Mouse (Mus musculus) embryonic stem cell, embryonic (primary cell): ENCODE measurements around the gene Sarnp.

Source experiments
- CTCF ChIA-PET, 4 experiments: fragments of 300-600 bp in 2 of 4; fragments of 350-600 bp in 2 of 4; sonication (Branson Sonifier 250); formaldehyde crosslinking; loops; one replicate each; lab custom pipeline; 2022; ENCODE audit warnings: inconsistent platforms in 2 of 4; lab: Charles Lee
- POLR2A ChIA-PET, 4 experiments: fragments of 300-600 bp in 2 of 4; fragments of 350-600 bp in 2 of 4; sonication (Branson Sonifier 250); formaldehyde crosslinking; loops; one replicate each; lab custom pipeline; 2022; ENCODE audit warnings: antibody characterized with exemption in 4 of 4, inconsistent platforms in 1 of 4; lab: Charles Lee

Sarnp gene

GRCm38 (mm10) chr10:128804271-128805091 is 12.7 kb upstream of the Sarnp start, which contains the start of gene Tmem198b:
Gene Tmem198b, minus strand, starts transcription at chr10:128804370.
- POLR2A ChIA-PET, result interaction anchor here (0.5 to 4.7 kb wide), 112 partner anchors 9 to 1469 kb away, joined by 3 to 41 read pairs (median 5); partner anchors contain the start of genes Ormdl2 (in 4 of the 4), Pym1 (in 3 of the 4), Bloc1s1 (in 2 of the 4) and Cdk2 (in 2 of the 4)

GRCm38 (mm10) chr10:128805092-128806000 is 11.8 kb upstream of the Sarnp start:
- POLR2A ChIA-PET, result interaction anchor here (0.5 to 4.7 kb wide), 126 partner anchors 8 to 537 kb away, joined by 3 to 41 read pairs (median 4); partner anchors contain the start of genes Ormdl2 (in 4 of the 4), Pa2g4 (in 3 of the 4), Pym1 (in 3 of the 4) and Zc3h10 (in 3 of the 4)
- CTCF ChIA-PET, result interaction anchor here (0.5 to 1.8 kb wide), 28 partner anchors 15 to 1961 kb away, joined by 3 to 20 read pairs (median 3); partner anchors contain the start of genes Cnpy2 (in 1 of the 4), Dgka (in 1 of the 4), Esyt1 (in 1 of the 4) and Nabp2 (in 1 of the 4)

More at GRCm38 (mm10) chr10:128804271-128805091, 12.7 kb upstream of the Sarnp start, which contains the start of gene Tmem198b:
- CTCF ChIA-PET, result interaction anchor here in 3 of 4 experiments (0.6 to 1.8 kb wide), 20 partner anchors 16 to 1960 kb away, joined by 3 to 20 read pairs (median 4); partner anchors contain the start of genes Nabp2 (in 1 of the 3), Pym1 (in 1 of the 3) and Rnf41 (in 1 of the 3)

DNA sequence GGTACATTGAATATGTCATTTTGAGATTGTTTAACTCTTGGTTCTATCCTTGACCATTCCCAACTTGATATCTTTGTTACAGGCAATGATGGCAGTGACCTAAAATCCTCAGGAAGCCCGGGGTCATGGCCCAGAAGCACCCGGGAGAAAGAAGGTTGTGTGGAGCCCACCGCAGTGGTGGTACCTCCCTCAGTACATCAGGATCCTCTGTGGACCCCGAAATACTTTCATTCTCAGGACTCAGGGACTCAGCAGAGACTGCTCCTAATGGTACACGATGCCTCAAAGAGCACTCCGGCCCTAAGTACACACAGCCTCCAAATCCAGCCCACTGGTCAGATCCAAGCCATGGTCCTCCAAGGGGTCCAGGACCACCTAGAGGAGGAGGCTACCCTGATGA is 11.0 kb upstream of the Sarnp start:
- ChIA-PET CTCF (interaction anchor here (0.5 to 1.7 kb wide), 11 partner anchors 15 to 395 kb away, joined by 3 to 20 read pairs (median 4); partner anchors contain the start of genes Esyt1 (in 1 of the 4), Nabp2 (in 1 of the 4), Ormdl2 (in 1 of the 4) and Rnf41 (in 1 of the 4)), POLR2A (interaction anchor here (0.6 to 4.7 kb wide), 68 partner anchors 9 to 349 kb away, joined by 3 to 41 read pairs (median 6); partner anchors contain the start of genes Ormdl2 (in 4 of the 4), Pa2g4 (in 2 of the 4), Pym1 (in 2 of the 4) and Rab5b (in 2 of the 4))

DNA sequence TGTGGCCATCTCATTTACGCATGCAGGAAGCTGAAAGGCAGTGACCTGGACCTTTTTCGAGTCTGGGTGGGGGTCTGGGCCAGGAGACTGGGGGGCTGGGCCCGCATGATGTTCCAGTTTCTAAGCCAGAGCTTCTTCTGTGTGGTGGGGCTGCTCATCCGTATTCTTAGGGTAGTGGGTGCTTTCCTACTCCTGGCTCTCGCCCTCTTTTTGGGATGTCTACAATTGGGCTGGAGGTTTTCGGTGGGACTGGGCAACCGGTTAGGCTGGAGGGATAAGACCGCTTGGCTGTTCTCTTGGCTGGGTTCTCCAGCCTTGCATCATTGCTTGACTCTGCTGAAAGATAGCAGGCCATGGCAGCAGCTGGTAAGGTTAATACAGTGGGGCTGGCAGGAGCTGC is 10.1 kb upstream of the Sarnp start:
- POLR2A ChIA-PET, result interaction anchor here in 3 of 4 experiments (0.6 to 2.3 kb wide), 12 partner anchors 7 to 111 kb away, joined by 3 to 11 read pairs (median 4); partner anchors contain the start of genes Ormdl2 (in 2 of the 3), Cdk2 (in 1 of the 3), Pmel (in 1 of the 3) and Rab5b (in 1 of the 3)
- CTCF ChIA-PET, result interaction anchor here in 2 of 4 experiments (0.5 to 1.6 kb wide), 3 partner anchors 8 to 33 kb away, joined by 3 to 4 read pairs (median 4); partner anchors contain the start of gene Ormdl2 (in 1 of the 2)

- POLR2A ChIA-PET, result interaction anchor here in 2 of 4 experiments (0.5 to 4.3 kb wide), 24 partner anchors 9 to 311 kb away, joined by 3 to 41 read pairs (median 5); partner anchors contain the start of genes Dnajc14 (in 2 of the 2), Pym1 (in 2 of the 2), Tmem198b (in 2 of the 2) and Bloc1s1 (in 1 of the 2)
- CTCF ChIA-PET, result interaction anchor here in 1 of 4 experiments (0.5 to 1.5 kb wide), 2 partner anchors 15 to 77 kb away, joined by 3 to 4 read pairs; no protein-coding TSS in a partner anchor
These were observed 3.1 kb downstream of the Sarnp start for GRCm38 (mm10) chr10:128820217-128820616.

GRCm38 (mm10) chr10:128821358-128822056 is 4.4 kb downstream of the Sarnp start, which contains the start of gene Ormdl2:
Gene Ormdl2, minus strand, starts transcription at chr10:128821645.
- ChIA-PET POLR2A (interaction anchor here (0.6 to 4.3 kb wide), 54 partner anchors 7 to 518 kb away, joined by 3 to 41 read pairs (median 4); partner anchors contain the start of genes Dnajc14 (in 2 of the 4), Pym1 (in 2 of the 4), Rab5b (in 2 of the 4) and Tmem198b (in 2 of the 4)), CTCF (interaction anchor here in 1 of 4 experiments (1.3 to 1.7 kb wide), 5 partner anchors 11 to 92 kb away, joined by 3 to 5 read pairs (median 4); no protein-coding TSS in a partner anchor)

- ChIA-PET CTCF (interaction anchor here in 2 of 4 experiments (0.6 to 1.7 kb wide), 4 partner anchors 15 to 200 kb away, joined by 3 to 5 read pairs (median 4); no protein-coding TSS in a partner anchor), POLR2A (interaction anchor here (0.6 to 4.3 kb wide), 39 partner anchors 8 to 519 kb away, joined by 3 to 41 read pairs (median 4); partner anchors contain the start of genes Rab5b (in 2 of the 4), Tmem198b (in 2 of the 4), Dnajc14 (in 1 of the 4) and Esyt1 (in 1 of the 4))
These were observed 5.0 kb downstream of the Sarnp start for GRCm38 (mm10) chr10:128822135-128822534.

- ChIA-PET POLR2A (interaction anchor here in 3 of 4 experiments (0.7 to 4.3 kb wide), 19 partner anchors 9 to 112 kb away, joined by 3 to 41 read pairs (median 4); partner anchors contain the start of genes Tmem198b (in 2 of the 3) and Dnajc14 (in 1 of the 3)), CTCF (interaction anchor here in 2 of 4 experiments (0.6 to 0.9 kb wide), 2 partner anchors 18 to 49 kb away, joined by 3 to 5 read pairs; no protein-coding TSS in a partner anchor)
These were observed 6.0 kb downstream of the Sarnp start for GRCm38 (mm10) chr10:128823087-128823486.

DNA sequence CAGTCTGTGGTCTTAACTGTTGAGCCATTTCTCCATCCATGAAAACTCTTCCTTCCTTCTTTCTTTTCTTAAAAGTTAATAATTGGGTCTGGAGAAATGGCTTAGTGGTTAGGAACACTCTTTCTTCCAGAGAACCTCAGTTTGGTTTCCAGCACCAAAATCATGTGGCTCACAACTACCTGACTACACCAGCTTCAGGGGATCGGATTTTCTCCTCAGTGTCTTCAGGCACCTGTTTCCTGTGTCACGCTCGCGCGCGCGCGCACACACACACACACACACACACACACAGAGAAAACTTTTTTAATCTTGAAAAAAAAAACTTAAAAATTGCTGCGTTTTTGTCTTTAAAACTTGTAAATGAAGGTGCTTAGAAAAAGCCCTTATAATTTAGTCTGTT is 6.7 kb downstream of the Sarnp start:
- ChIA-PET CTCF (interaction anchor here in 2 of 4 experiments (0.6 to 0.9 kb wide), 3 partner anchors 19 to 276 kb away, joined by 3 to 5 read pairs (median 3); partner anchors contain the start of gene Zc3h10 (in 1 of the 2)), POLR2A (interaction anchor here in 2 of 4 experiments (0.6 to 4.3 kb wide), 14 partner anchors 8 to 276 kb away, joined by 3 to 41 read pairs (median 4); partner anchors contain the start of genes Tmem198b (in 1 of the 2) and Zc3h10 (in 1 of the 2))

GRCm38 (mm10) chr10:128837400-128837799 is 20.3 kb downstream of the Sarnp start:
- ChIA-PET CTCF (no interaction called here), POLR2A (interaction anchor here in 2 of 4 experiments (0.7 to 1.6 kb wide), 5 partner anchors 9 to 45 kb away, joined by 3 to 5 read pairs (median 5); partner anchors contain the start of gene Ormdl2 (in 1 of the 2))

GRCm38 (mm10) chr10:128839434-128839833 is 22.3 kb downstream of the Sarnp start:
- POLR2A ChIA-PET, result interaction anchor here in 3 of 4 experiments (0.7 to 1.3 kb wide), 5 partner anchors 9 to 89 kb away, joined by 3 read pairs; partner anchors contain the start of gene Ormdl2 (in 2 of the 3)
- CTCF ChIA-PET, result interaction anchor here in 1 of 4 experiments (0.7 to 1.2 kb wide), 2 partner anchors 65 to 74 kb away, joined by 3 read pairs; no protein-coding TSS in a partner anchor

GRCm38 (mm10) chr10:128840612-128841011 is 23.5 kb downstream of the Sarnp start:
- POLR2A ChIA-PET, result interaction anchor here in 1 of 4 experiments (0.5 kb wide), 1 partner anchor 25 kb away, joined by 3 read pairs; no protein-coding TSS in a partner anchor
- CTCF ChIA-PET, result interaction anchor here in 1 of 4 experiments (0.7 kb wide), 1 partner anchor 41 kb away, joined by 5 read pairs; no protein-coding TSS in a partner anchor

DNA sequence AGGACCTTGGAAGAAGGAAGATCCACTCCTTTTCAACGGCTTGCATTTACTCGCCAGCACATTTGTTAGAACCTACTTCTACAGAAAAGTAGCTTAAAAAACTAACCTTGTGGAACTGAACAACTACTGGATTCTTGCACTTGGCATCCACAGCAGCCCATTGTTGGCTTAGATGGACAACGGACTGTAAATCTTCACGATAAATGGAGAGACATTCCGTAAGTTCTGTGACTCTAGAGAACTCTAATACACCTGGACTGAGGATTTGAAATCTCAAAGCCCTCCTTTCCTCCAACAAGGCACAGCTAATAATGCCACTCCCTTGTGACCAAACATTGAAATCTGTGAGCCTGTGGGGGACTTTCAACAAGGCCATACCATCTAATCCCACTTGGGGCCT is 26.1 kb downstream of the Sarnp start:
- POLR2A ChIA-PET, result interaction anchor here in 2 of 4 experiments (0.9 to 2.0 kb wide), 9 partner anchors 10 to 131 kb away, joined by 3 to 10 read pairs (median 3); partner anchors contain the start of genes Cd63 (in 1 of the 2), Dgka (in 1 of the 2) and Rdh5 (in 1 of the 2)
- CTCF ChIA-PET, result interaction anchor here in 1 of 4 experiments (0.7 to 1.4 kb wide), 2 partner anchors 15 to 884 kb away, joined by 3 to 5 read pairs; no protein-coding TSS in a partner anchor

DNA sequence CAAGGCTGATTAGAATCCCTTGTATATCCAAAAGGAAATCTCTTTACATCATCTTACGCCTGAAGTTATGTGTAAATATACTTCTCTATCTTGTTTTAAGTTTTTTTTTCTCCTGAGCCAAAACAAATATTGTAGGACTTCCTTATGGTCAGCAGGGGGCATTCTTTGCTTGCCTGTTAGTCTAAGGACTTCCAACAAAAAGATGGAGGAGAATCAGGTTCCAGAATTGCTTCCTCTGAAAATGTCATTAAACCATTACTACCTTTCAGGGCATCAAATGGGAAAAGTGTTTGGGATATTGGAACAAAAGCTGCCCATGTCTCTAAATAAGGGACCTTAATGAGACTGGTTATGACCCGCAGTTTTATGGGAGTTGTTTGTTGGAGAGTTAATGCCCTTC is 28.4 kb downstream of the Sarnp start:
- ChIA-PET POLR2A (interaction anchor here in 2 of 4 experiments (0.6 to 1.5 kb wide), 3 partner anchors 10 to 200 kb away, joined by 3 to 4 read pairs (median 4); no protein-coding TSS in a partner anchor), CTCF (interaction anchor here (0.6 to 1.7 kb wide), 10 partner anchors 9 to 252 kb away, joined by 3 to 7 read pairs (median 4); partner anchors contain the start of gene Cd63 (in 1 of the 4))
